Mouse (Mus musculus) CH12.LX (cell line): ENCODE data around the gene Rpl11. TPM values are rescaled to one million over a fixed set of nuclear protein-coding genes. Genes with fewer than 3 reads are reported as not detected.

Experiments
- DNase-seq: peaks from one replicate; pipeline ENCODE4 v3.0.0-alpha.2; 2013; ENCODE audit errors: extremely low read depth
- H3K27ac ChIP-seq: 2 replicates; pipeline ENCODE4 v1.5.1; 2012; ENCODE audit warnings: low read depth, mild to moderate bottlenecking, control low read depth, moderate library complexity; ENCODE audit not compliant: insufficient read depth
- H3K27me3 ChIP-seq: replicated peaks from 2 replicates; pipeline ENCODE3; 2012; ENCODE audit warnings: inconsistent platforms
- H3K36me3 ChIP-seq, 2 experiments: replicated peaks in 1 of 2; 2 replicates each; pipeline versions ENCODE3 to v1.6.1; 2012; ENCODE audit warnings: inconsistent platforms in 1 of 2, low read length in 1 of 2, mild to moderate bottlenecking in 1 of 2, mixed read lengths in 1 of 2, moderate library complexity in 1 of 2; ENCODE audit not compliant: control insufficient read depth in 1 of 2, insufficient read depth in 1 of 2
- H3K4me1 ChIP-seq, 2 experiments: 2 replicates each; pipeline ENCODE4 v1.6.1; 2012; ENCODE audit warnings: inconsistent platforms in 1 of 2, moderate library complexity in 1 of 2; ENCODE audit not compliant: insufficient read depth in 2 of 2, control insufficient read depth in 1 of 2
- H3K4me2 ChIP-seq: 2 replicates; pipeline ENCODE4 v1.6.1; 2012; ENCODE audit warnings: low read depth, mild to moderate bottlenecking, control low read depth; ENCODE audit not compliant: poor library complexity, insufficient read depth, severe bottlenecking
- H3K4me3 ChIP-seq, 3 experiments: fragments of 150-350 bp in 1 of 3; sonication (generic) in 1 of 3; replicated peaks in 1 of 3; 2 replicates each; pipeline versions ENCODE3 to v1.5.1; 2011 to 2012; ENCODE audit warnings: low read depth in 2 of 3, low read length in 2 of 3, mild to moderate bottlenecking in 2 of 3, moderate library complexity in 2 of 3, control low read depth in 1 of 3, improper control_type of control experiment in 1 of 3, inconsistent platforms in 1 of 3, mixed read lengths in 1 of 3; ENCODE audit not compliant: poor library complexity in 1 of 3
- H3K79me2 ChIP-seq: replicated peaks from 2 replicates; pipeline ENCODE4 v1.6.1; 2012; ENCODE audit warnings: mild to moderate bottlenecking, moderate library complexity; ENCODE audit not compliant: control insufficient read depth, poor library complexity, insufficient read depth, severe bottlenecking; ENCODE audit errors: extremely low read depth
- H3K9ac ChIP-seq: 2 replicates; pipeline ENCODE4 v1.6.1; 2012; ENCODE audit warnings: low read depth, mild to moderate bottlenecking, control low read depth, moderate library complexity; ENCODE audit not compliant: insufficient read depth
- H3K9me3 ChIP-seq: replicated peaks from 2 replicates; pipeline ENCODE3; 2012; ENCODE audit warnings: low read length, inconsistent platforms, mixed read lengths
- BHLHE40 ChIP-seq: IDR thresholded peaks from 2 replicates; pipeline ENCODE4 v1.6.1; 2011; ENCODE audit warnings: mild to moderate bottlenecking, low read depth, low read length, improper control_type of control experiment
- CTCF ChIP-seq, 2 experiments: IDR thresholded peaks in 1 of 2; conservative IDR thresholded peaks in 1 of 2; 2 replicates each; pipeline ENCODE4 v1.5.1; 2011 to 2012; ENCODE audit warnings: low read depth in 2 of 2, low read length in 2 of 2, improper control_type of control experiment in 1 of 2, inconsistent platforms in 1 of 2, mild to moderate bottlenecking in 1 of 2, moderate library complexity in 1 of 2
- IRF4 ChIP-seq: IDR thresholded peaks from 2 replicates; pipeline ENCODE4 v1.6.1; 2014; ENCODE audit warnings: low read depth, mild to moderate bottlenecking, inconsistent platforms, low read length, improper control_type of control experiment
- MYC ChIP-seq: IDR thresholded peaks from 2 replicates; pipeline ENCODE4 v1.6.1; 2011; ENCODE audit warnings: low read depth, mild to moderate bottlenecking, improper control_type of control experiment, low read length
- POLR2A ChIP-seq: IDR thresholded peaks from 2 replicates; pipeline ENCODE4 v1.6.1; 2011; ENCODE audit warnings: low read depth, mild to moderate bottlenecking, improper control_type of control experiment, low read length
- POLR2AphosphoS2 ChIP-seq: IDR thresholded peaks from 2 replicates; pipeline ENCODE4 v1.6.1; 2011; ENCODE audit warnings: low read depth, low read length, improper control_type of control experiment
- RAD21 ChIP-seq: IDR thresholded peaks from 2 replicates; pipeline ENCODE4 v1.6.1; 2011; ENCODE audit warnings: low read depth, mild to moderate bottlenecking, low read length, improper control_type of control experiment, moderate library complexity
- SIN3A ChIP-seq: IDR thresholded peaks from 2 replicates; pipeline ENCODE4 v1.6.1; 2012; ENCODE audit warnings: low read length, improper control_type of control experiment, inconsistent platforms
- SMC3 ChIP-seq: IDR thresholded peaks from 2 replicates; pipeline ENCODE4 v1.6.1; 2011; ENCODE audit warnings: low read depth, low read length, improper control_type of control experiment
- TCF12 ChIP-seq: IDR thresholded peaks from 2 replicates; pipeline ENCODE4 v1.6.1; 2014; ENCODE audit warnings: low read depth, mild to moderate bottlenecking, inconsistent platforms, low read length, improper control_type of control experiment
- UBTF ChIP-seq: IDR thresholded peaks from 2 replicates; pipeline ENCODE4 v1.6.1; 2012; ENCODE audit warnings: low read depth, mild to moderate bottlenecking, inconsistent platforms, low read length, improper control_type of control experiment, moderate library complexity
- USF1 ChIP-seq: IDR thresholded peaks from 2 replicates; pipeline ENCODE4 v1.6.1; 2014; ENCODE audit warnings: low read depth, mild to moderate bottlenecking, inconsistent platforms, low read length, improper control_type of control experiment
- dilution Hi-C: fragments of 300-500 bp; cut with MboI; formaldehyde crosslinking; loops from 2 replicates; pipeline ENCODE4 v1.14.3; 2020; ENCODE audit warnings: low sequenced_read_pairs; ENCODE audit not compliant: extremely low pct_unique_long_range_greater_than_20kb, extremely low pct_ligation_motif_present
- in situ Hi-C: fragments of 300-500 bp; cut with MboI; formaldehyde crosslinking; loops from 3 replicates; pipeline ENCODE4 v1.14.3; 2019; ENCODE audit warnings: low sequenced_read_pairs, low pct_ligation_motif_present, low pct_unique_long_range_greater_than_20kb, mixed read lengths
- polyA plus RNA-seq: library from polyadenylated mRNA; unstranded; fragments of >175 nt; gene quantifications from 2 replicates; pipeline ENCODE4 v1.2.1, GENCODE M21; 2012; ENCODE audit warnings: low read depth; ENCODE audit not compliant: insufficient read length
- total RNA-seq, 2 experiments: library from RNA; depleted of rRNA; stranded (reverse); fragments of 300-350 nt in 1 of 2; fragments of >200 nt in 1 of 2; gene quantifications; 2 replicates each; pipeline ENCODE4 v1.2.3; 2012 to 2014

The Rpl11 gene
- total and polyA plus RNA-seq, 3 experiments = 1,170 to 2,513 (median 1,661) TPM

DNA sequence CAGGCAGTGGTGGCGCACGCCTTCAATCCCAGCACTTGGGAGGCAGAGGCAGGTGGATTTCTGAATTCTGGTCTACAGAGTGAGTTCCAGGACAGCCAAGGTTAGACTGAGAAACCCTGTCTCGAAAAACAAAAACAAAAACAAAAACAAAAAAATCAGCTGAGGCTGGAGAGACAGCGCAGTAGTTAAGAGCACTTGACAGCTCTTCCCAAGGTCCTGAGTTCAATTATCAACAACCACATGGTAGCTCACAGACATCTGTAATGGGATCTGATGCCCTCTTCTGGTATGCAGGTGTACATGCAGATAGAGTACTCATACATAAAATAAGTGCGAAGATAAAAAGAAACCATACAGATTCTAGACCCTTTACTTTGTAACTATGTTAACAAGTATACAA is 615 bp upstream of the Rpl11 start:
- H3K36me3 ChIP-seq = peaks cover 33 to 35% of the 10 kb centered on the region in 2 experiments
- H3K79me2 ChIP-seq = peaks cover 36% of the 10 kb centered on the region
- H3K27me3 ChIP-seq = peaks cover 3% of the 10 kb centered on the region
- peaks cover 12 to 30% of the 10 kb centered on the region in 2 experiments for H3K4me1 ChIP-seq
- no peaks in the 10 kb centered on the region for H3K9me3 ChIP-seq
- in situ Hi-C loops = loop anchor here (5.0 kb wide), 2 partner anchors 77 to 157 kb away; partner anchors contain the start of gene Cnr2
- no peak overlapping the region for H3K27ac ChIP-seq
- H3K9ac ChIP-seq = no peak overlapping the region
- H3K4me3 ChIP-seq = no peak overlapping the region
- DNase-seq = no peak
- TF ChIP-seq IRF4 = no peak
- TF ChIP-seq CTCF (conservative IDR thresholded peaks at IDR 0.05 in 1 of 2, IDR thresholded peaks at IDR 0.05 in 1 of 2; ENCODE audit: low read depth in 2 of 2, low read length in 2 of 2) = peak; percentile 24 to 75; a peak in 3 of 4 replicates
- peak; percentile 61 for TF ChIP-seq SMC3
- no peak for TF ChIP-seq POLR2A
- peak; percentile 95 for TF ChIP-seq MYC
- TF ChIP-seq RAD21 = peak; percentile 56
- TF ChIP-seq, all 38 proteins: peak for 4
- H3K4me2 ChIP-seq = no peak overlapping the region
- dilution Hi-C loops = no loop called here

DNA sequence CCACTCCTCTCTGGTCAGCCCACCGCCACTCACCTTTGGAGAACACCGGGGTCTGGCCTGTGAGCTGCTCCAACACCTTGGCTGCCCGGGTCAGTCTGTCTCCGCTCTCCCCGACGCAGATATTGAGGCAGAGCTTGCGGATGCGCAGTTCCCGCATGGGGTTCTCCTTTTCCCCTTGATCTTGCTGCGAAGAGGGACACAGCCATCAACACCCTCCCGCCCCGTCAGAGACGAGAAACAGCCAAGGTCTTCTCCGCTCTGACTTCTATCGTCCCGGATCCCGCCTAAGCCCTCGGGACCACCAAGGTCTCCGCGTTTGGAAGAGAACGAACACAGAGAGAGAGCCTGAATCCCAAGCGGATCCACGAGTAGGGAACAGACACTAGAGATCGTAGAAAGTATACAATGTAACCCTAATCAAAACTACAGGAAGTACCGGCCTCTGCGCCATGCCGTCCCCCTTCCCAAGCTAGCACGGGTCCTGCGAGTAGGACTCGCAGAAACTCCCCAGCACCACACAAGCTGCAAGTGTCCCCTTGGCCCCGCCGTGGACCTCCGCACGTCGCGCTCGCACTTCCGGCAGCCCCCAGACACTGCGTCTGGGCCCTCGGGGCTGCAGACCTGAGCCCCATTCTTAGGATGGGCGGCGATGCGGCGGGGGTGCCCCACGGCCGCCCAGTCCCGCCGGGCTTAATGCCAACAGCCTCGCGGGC is 538 bp downstream of the Rpl11 start:
- Histone ChIP-seq H3K36me3 (peaks cover 41 to 45% of the 10 kb centered on the region in 2 experiments), H3K9me3 (no peaks in the 10 kb centered on the region), H3K27ac (peak overlapping the region; percentile 69), H3K4me1 (peaks cover 16 to 42% of the 10 kb centered on the region in 2 experiments), H3K79me2 (peaks cover 36% of the 10 kb centered on the region), H3K9ac (peak overlapping the region; percentile 94), H3K27me3 (peaks cover 3% of the 10 kb centered on the region), H3K4me3 (peak overlapping the region; percentile 91 to 100 (median 93)), H3K4me2 (peak overlapping the region; percentile 98; the same call in 1 of the 2 replicates)
- in situ Hi-C loops = loop anchor here (5.0 kb wide), 2 partner anchors 75 to 155 kb away; partner anchors contain the start of gene Cnr2
- TF ChIP-seq UBTF = peak; percentile 43; the same call in 1 of the 2 replicates
- TF ChIP-seq BHLHE40 = no peak
- no peak for TF ChIP-seq TCF12
- TF ChIP-seq POLR2A = no peak
- peak; percentile 60; the same call in 1 of the 2 replicates for TF ChIP-seq POLR2AphosphoS2
- TF ChIP-seq SIN3A = peak; percentile 9; the same call in 1 of the 2 replicates
- no peak for DNase-seq
- dilution Hi-C loops = no loop called here

DNA sequence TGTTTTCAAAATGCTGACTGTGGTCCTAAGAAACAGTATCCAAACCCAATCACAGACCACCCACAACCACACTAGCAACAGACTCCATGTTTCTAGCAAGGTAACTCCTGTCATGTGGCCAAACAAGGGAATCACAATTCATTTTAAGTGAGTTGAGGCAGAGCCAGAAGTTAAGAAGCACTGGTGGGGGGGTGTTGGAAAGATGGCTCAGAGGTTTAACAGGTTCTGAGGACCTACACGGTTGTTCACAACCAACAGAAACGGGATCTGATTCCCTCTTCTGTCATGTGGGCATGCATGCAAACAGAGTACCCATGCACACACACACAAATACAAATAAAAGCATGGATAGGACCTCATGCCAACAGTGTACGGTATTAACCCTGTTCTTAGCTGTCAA is 1.2 kb downstream of the Rpl11 start:
- no peak for DNase-seq
- peaks cover 3% of the 10 kb centered on the region for H3K27me3 ChIP-seq
- TF ChIP-seq USF1 (no peak), SIN3A (0 out of 2 replicates have a peak, but pooled peaks have one; percentile 1)
- TF ChIP-seq, all 38 proteins: peak for 1
- H3K4me1 ChIP-seq = peaks cover 20 to 48% of the 10 kb centered on the region in 2 experiments
- peak overlapping the region; percentile 98 for H3K4me2 ChIP-seq
- peaks cover 36% of the 10 kb centered on the region for H3K79me2 ChIP-seq
- peak overlapping the region; percentile 94 for H3K9ac ChIP-seq
- dilution Hi-C loops = no loop called here
- peak overlapping the region; percentile 91 to 100 (median 93) for H3K4me3 ChIP-seq
- no peaks in the 10 kb centered on the region for H3K9me3 ChIP-seq
- in situ Hi-C loops = loop anchor here (5.0 kb wide), 2 partner anchors 75 to 155 kb away; partner anchors contain the start of gene Cnr2
- H3K36me3 ChIP-seq = peaks cover 41 to 45% of the 10 kb centered on the region in 2 experiments
- peak overlapping the region; percentile 69 for H3K27ac ChIP-seq
